Mouse (Mus musculus) liver, adult 2 months (tissue): ENCODE data around the gene Rce1.

Source experiments
- CTCF ChIP-seq: fragments of 200-500 bp; IDR thresholded peaks from 2 replicates; pipeline ENCODE4 v1.5.1; 2011; ENCODE audit warnings: low read depth, low read length, control low read depth
- POLR2A ChIP-seq: fragments of 200-500 bp; IDR thresholded peaks from 2 replicates; pipeline ENCODE4 v1.6.1; 2011; ENCODE audit warnings: low read length, control low read depth; ENCODE audit not compliant: insufficient read depth; ENCODE audit errors: extremely low read depth

DNA sequence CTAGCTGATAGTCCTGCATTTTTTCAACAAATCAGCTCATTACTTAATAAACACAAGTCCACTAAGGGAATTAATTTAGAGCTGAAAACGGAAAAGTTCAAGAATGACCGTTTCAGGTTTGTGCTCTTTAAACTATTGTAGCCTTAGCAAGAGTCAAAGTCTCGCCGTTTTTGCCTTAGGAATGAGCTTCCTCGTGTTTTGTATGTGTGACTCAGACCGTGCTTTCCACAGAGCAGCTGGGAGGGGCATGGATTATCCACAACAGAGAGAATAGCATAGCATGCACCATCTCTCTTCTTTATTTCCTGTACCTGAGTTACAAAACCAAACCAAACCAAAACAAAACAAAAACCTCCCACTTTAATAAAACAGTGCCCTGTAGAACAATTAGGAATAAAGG lies 47.0 kb upstream of the Rce1 start:
- no peak for TF ChIP-seq CTCF
- no peak for TF ChIP-seq POLR2A
